Comparison of ENCODE assay signal across 26 mouse cellular contexts in genomic region chr1:149952050-149952449, GRCm38 (mm10).
"Had no signal": no experiment of that assay in that cellular context is flagged by ENCODE, and none has a peak within 500 bp of the region (broad histone marks: within the 10 kb centered on the region; RNA-seq: fewer than 3 reads in every experiment).

No protein-coding gene starts in this region.

- DNase-seq: forebrain, postnatal 0 days; gastrocnemius, adult 2 months; gastrocnemius, postnatal 10 days; gastrocnemius, postnatal 25 days; heart, adult 18-20 months; heart, postnatal 10 days; heart, postnatal 4 days; kidney, adult 18-20 months; liver; liver, embryonic 13.5 days had no signal

- H3K4me2 ChIP-seq: heart, embryonic 12.5 days; hindbrain, embryonic 12.5 days; hindbrain, embryonic 14.5 days; intestine, embryonic 15.5 days; kidney, embryonic 15.5 days; limb, embryonic 12.5 days; liver, embryonic 11.5 days; liver, embryonic 13.5 days; liver, embryonic 15.5 days had no signal

- H3K9me3 ChIP-seq: heart, embryonic 10.5 days; heart, embryonic 12.5 days; hindbrain, embryonic 10.5 days; hindbrain, embryonic 12.5 days; intestine, embryonic 15.5 days; kidney, embryonic 15.5 days; limb, embryonic 10.5 days; limb, embryonic 12.5 days; liver, embryonic 13.5 days; liver, embryonic 15.5 days had no signal

- H3K27me3 ChIP-seq: heart, embryonic 12.5 days; hindbrain, embryonic 12.5 days; intestine, embryonic 15.5 days; kidney, embryonic 15.5 days; limb, embryonic 12.5 days; liver, embryonic 13.5 days; liver, embryonic 15.5 days had no signal

- H3K4me3 ChIP-seq: gastrocnemius, adult 2 months; heart, embryonic 10.5 days; heart, embryonic 12.5 days; hindbrain, embryonic 10.5 days; hindbrain, embryonic 12.5 days; intestine, embryonic 15.5 days; kidney, embryonic 15.5 days; layer of hippocampus, adult 2 months; left cerebral cortex, adult 2 months; limb, embryonic 10.5 days; limb, embryonic 12.5 days; liver, embryonic 13.5 days; liver, embryonic 15.5 days had no signal

- H3K36me3 ChIP-seq: heart, embryonic 10.5 days; heart, embryonic 12.5 days; hindbrain, embryonic 10.5 days; hindbrain, embryonic 12.5 days; intestine, embryonic 15.5 days; kidney, embryonic 15.5 days; limb, embryonic 10.5 days; limb, embryonic 12.5 days; liver, embryonic 13.5 days; liver, embryonic 15.5 days had no signal

- ATAC-seq: forebrain, postnatal 0 days; hindbrain, embryonic 16.5 days; inflammation-experienced regulatory T-cells, adult 6 months; intestine, embryonic 15.5 days; intestine, postnatal 0 days had no signal

- H3K27ac ChIP-seq: gastrocnemius, adult 2 months; heart, embryonic 10.5 days; hindbrain, embryonic 10.5 days; hindbrain, embryonic 12.5 days; hindbrain, embryonic 14.5 days; intestine, embryonic 15.5 days; layer of hippocampus, adult 2 months; left cerebral cortex, adult 2 months; limb, embryonic 10.5 days; limb, embryonic 12.5 days; liver, embryonic 13.5 days; liver, embryonic 15.5 days had no signal

- H3K4me1 ChIP-seq: heart, embryonic 10.5 days; heart, embryonic 12.5 days; hindbrain, embryonic 10.5 days; hindbrain, embryonic 12.5 days; intestine, embryonic 15.5 days; limb, embryonic 10.5 days; limb, embryonic 12.5 days had no signal

- H3K9ac ChIP-seq: forebrain, postnatal 0 days; heart, embryonic 12.5 days; hindbrain, embryonic 12.5 days; hindbrain, embryonic 14.5 days; intestine, embryonic 15.5 days; kidney, embryonic 15.5 days; limb, embryonic 12.5 days; liver, embryonic 13.5 days; liver, embryonic 15.5 days had no signal
